Mouse (Mus musculus): Measurements from ENCODE around the gene Igfbp7. TPM values are rescaled to one million over a fixed set of nuclear protein-coding genes. Genes with fewer than 3 reads are reported as not detected.

The Igfbp7 gene
- polyA plus RNA-seq, 1 experiment from 2014 or later, result 35.3 TPM

DNA sequence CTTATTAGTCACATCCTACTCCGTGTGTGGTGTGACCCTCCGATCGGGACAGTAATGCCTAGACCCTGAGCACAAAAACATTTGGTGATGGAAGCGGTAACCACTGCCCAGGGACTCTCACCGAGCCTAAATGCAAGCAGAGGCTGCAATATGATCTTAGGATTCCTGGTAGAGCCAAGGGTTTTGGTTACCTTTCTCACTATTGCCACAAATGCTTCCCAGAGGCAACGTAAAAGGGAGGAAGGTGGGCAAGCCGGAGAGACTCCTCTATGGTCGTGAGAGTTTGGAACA is 20.5 kb downstream of the Igfbp7 start:
- WGBS (ENCODE audit: insufficient replicate concordance), result 71% methylated on average over 8 of the region's 8 CpGs
- peaks cover 15% of the 10 kb centered on the region for H3K4me1 ChIP-seq (ENCODE audit: control insufficient read depth, insufficient read depth, low read length)
- no peak overlapping the region for H3K4me3 ChIP-seq (ENCODE audit: low read depth, low read length)
- no peak overlapping the region for H3K4me2 ChIP-seq
- H3K27me3 ChIP-seq (ENCODE audit: control insufficient read depth, insufficient read depth, low read length), result no peaks in the 10 kb centered on the region
- no peak overlapping the region for H3K27ac ChIP-seq (ENCODE audit: low read depth, low read length)
- H3K36me3 ChIP-seq (ENCODE audit: control insufficient read depth, insufficient read depth, low read length), result no peaks in the 10 kb centered on the region
- H3K9ac ChIP-seq (ENCODE audit: low read depth, low read length), result no peak overlapping the region
- no peak; the same call in 1 of the 2 replicates for ATAC-seq (replicated peaks; ENCODE audit: insufficient number of reproducible peaks, low FRiP score, low TSS enrichment)
- no peaks in the 10 kb centered on the region for H3K9me3 ChIP-seq (replicated peaks; ENCODE audit: control insufficient read depth, low read length)

DNA sequence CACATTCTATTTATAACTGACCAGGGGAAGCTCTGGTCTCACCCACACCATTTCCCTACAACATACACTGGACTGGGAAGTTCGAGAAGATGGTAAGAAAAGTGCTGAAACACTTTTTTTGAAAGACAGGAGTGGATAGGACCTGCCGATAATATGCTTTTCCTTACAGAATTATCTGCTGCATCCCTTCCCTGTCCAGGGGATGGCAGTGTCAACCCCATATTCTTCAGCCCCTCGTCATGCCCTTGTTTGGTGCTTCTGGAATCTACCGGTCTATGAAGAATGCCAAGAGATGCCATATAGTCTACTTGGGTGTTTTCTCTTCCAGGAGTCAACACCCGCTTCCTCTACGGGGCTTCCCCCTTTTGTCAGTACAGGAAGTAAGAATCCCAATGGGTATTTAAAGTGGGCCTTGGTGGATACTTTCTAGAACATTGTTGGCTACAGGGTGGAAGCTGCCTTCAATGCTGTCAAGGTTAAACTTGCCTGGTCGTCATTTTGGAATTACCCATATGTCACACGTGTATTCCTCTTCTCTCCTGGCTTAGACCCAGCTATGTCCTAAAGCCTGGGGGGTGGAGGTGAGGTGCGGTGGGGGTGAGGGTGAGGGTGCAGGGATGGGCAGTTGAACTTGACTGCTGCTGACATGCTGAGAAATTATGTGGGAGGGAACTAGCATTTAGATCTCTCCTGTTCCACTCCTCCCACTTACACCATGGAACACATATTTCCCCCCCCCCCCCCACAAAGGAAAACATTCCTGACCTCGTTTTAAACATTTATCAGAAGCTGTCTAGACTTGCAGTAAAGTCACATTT is 21.0 kb downstream of the Igfbp7 start:
- Histone ChIP-seq H3K4me1 (ENCODE audit: control insufficient read depth, insufficient read depth, low read length) (peaks cover 15% of the 10 kb centered on the region), H3K9me3 (replicated peaks; ENCODE audit: control insufficient read depth, low read length) (no peaks in the 10 kb centered on the region), H3K4me3 (ENCODE audit: low read depth, low read length) (no peak overlapping the region), H3K36me3 (ENCODE audit: control insufficient read depth, insufficient read depth, low read length) (no peaks in the 10 kb centered on the region), H3K27me3 (ENCODE audit: control insufficient read depth, insufficient read depth, low read length) (no peaks in the 10 kb centered on the region), H3K27ac (ENCODE audit: low read depth, low read length) (no peak overlapping the region), H3K4me2 (no peak overlapping the region), H3K9ac (ENCODE audit: low read depth, low read length) (no peak overlapping the region)
- 63% methylated on average over 10 of the region's 10 CpGs for WGBS (ENCODE audit: insufficient replicate concordance)
- ATAC-seq (replicated peaks; ENCODE audit: insufficient number of reproducible peaks, low FRiP score, low TSS enrichment), result no peak; the same call in 1 of the 2 replicates

DNA sequence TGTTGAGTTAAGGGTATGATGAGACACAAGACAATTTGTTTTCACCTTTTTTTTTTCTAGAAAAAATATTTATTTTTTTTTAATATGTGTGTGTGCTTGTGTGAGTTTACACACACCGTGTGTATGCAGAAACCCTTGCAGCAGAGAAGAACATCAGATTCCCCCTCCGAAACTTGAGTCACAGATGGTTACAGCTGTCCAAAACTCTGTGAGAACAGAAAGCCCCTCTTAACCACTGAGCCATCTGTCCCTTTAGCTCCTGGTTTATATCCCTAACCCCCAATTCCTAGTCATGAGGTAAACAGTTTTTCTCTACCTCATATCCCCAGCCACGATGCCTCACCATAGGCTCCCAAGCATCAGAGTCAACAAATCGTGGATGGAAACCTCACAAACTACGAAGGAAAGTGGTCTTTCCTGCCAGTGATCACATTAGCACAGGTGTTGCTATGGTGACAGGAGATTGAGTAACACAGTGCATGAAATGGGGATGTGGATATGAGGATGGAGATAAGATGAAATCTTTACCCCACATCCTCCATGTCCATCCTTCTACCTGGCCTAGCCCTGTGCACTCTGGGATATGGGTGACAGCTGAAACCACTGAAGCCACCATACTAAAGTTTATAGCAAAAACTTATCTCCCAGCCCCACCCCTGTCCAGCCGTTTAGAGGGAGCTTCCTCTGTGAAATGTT is 21.8 kb downstream of the Igfbp7 start:
- 68% methylated on average over 6 of the region's 6 CpGs for WGBS (ENCODE audit: insufficient replicate concordance)
- H3K36me3 ChIP-seq (ENCODE audit: control insufficient read depth, insufficient read depth, low read length), result no peaks in the 10 kb centered on the region
- no peak overlapping the region for H3K27ac ChIP-seq (ENCODE audit: low read depth, low read length)
- H3K9me3 ChIP-seq (replicated peaks; ENCODE audit: control insufficient read depth, low read length), result no peaks in the 10 kb centered on the region
- H3K27me3 ChIP-seq (ENCODE audit: control insufficient read depth, insufficient read depth, low read length), result no peaks in the 10 kb centered on the region
- no peak overlapping the region for H3K4me3 ChIP-seq (ENCODE audit: low read depth, low read length)
- no peak overlapping the region for H3K9ac ChIP-seq (ENCODE audit: low read depth, low read length)
- H3K4me2 ChIP-seq, result no peak overlapping the region
- peaks cover 15% of the 10 kb centered on the region for H3K4me1 ChIP-seq (ENCODE audit: control insufficient read depth, insufficient read depth, low read length)
- no peak for ATAC-seq (replicated peaks; ENCODE audit: insufficient number of reproducible peaks, low FRiP score, low TSS enrichment)

DNA sequence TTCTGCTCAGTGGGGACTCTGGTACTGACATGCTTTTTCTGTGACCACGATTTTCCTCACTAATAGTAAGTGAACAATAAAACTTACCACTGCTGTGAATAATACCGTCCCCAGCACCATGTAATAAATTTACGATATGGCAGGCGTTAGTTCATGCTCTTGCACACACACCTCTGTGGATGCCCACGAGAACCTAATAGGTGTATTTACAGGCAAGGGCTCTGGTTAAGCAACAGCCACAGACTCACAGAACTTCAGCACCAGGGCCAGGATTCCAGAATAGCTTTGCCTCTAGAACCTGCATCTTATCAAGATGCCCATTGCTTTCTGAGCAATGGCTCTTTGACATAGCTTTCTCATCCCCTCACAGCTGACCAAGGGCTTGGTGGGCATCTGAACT is 22.6 kb downstream of the Igfbp7 start:
- ATAC-seq (replicated peaks; ENCODE audit: insufficient number of reproducible peaks, low FRiP score, low TSS enrichment), result no peak
- Histone ChIP-seq H3K4me1 (ENCODE audit: control insufficient read depth, insufficient read depth, low read length) (peaks cover 15% of the 10 kb centered on the region), H3K27me3 (ENCODE audit: control insufficient read depth, insufficient read depth, low read length) (no peaks in the 10 kb centered on the region), H3K9ac (ENCODE audit: low read depth, low read length) (no peak overlapping the region), H3K9me3 (replicated peaks; ENCODE audit: control insufficient read depth, low read length) (no peaks in the 10 kb centered on the region), H3K4me2 (no peak overlapping the region), H3K4me3 (ENCODE audit: low read depth, low read length) (no peak overlapping the region), H3K27ac (ENCODE audit: low read depth, low read length) (no peak overlapping the region), H3K36me3 (ENCODE audit: control insufficient read depth, insufficient read depth, low read length) (no peaks in the 10 kb centered on the region)
- 88% methylated on average over 5 of the region's 5 CpGs for WGBS (ENCODE audit: insufficient replicate concordance)

DNA sequence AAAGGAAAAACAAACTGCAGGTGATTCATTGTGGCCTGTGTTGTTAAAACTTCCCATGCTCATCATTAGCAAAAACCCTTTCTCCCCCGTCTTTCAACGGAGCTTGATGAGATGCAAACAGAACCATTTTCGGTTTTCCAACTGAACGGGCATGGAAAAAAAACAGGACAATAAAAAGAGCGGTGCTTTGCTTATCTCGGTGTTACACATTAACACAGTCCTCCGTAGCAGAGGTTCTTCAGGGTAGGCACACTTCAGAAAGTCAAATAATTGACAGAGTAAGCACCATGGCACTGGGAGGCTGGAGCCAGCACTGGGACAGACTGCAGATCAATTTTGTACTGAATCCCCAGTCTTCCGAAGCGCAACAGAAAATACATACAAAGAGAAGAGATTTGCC is 23.1 kb downstream of the Igfbp7 start:
- no peak for ATAC-seq (replicated peaks; ENCODE audit: insufficient number of reproducible peaks, low FRiP score, low TSS enrichment)
- no peak overlapping the region for H3K9ac ChIP-seq (ENCODE audit: low read depth, low read length)
- no peak overlapping the region for H3K4me3 ChIP-seq (ENCODE audit: low read depth, low read length)
- H3K27ac ChIP-seq (ENCODE audit: low read depth, low read length), result no peak overlapping the region
- H3K4me2 ChIP-seq, result no peak overlapping the region
- H3K27me3 ChIP-seq (ENCODE audit: control insufficient read depth, insufficient read depth, low read length), result no peaks in the 10 kb centered on the region
- WGBS (ENCODE audit: insufficient replicate concordance), result 75% methylated on average over 9 of the region's 9 CpGs
- H3K36me3 ChIP-seq (ENCODE audit: control insufficient read depth, insufficient read depth, low read length), result no peaks in the 10 kb centered on the region
- H3K9me3 ChIP-seq (replicated peaks; ENCODE audit: control insufficient read depth, low read length), result no peaks in the 10 kb centered on the region
- H3K4me1 ChIP-seq (ENCODE audit: control insufficient read depth, insufficient read depth, low read length), result peaks cover 15% of the 10 kb centered on the region

- H3K4me2 ChIP-seq, result no peak overlapping the region
- WGBS (ENCODE audit: insufficient replicate concordance), result 80% methylated on average over 5 of the region's 5 CpGs
- no peak for ATAC-seq (replicated peaks; ENCODE audit: insufficient number of reproducible peaks, low FRiP score, low TSS enrichment)
Observed at GRCm38 (mm10) chr5:77383799-77384554, 23.9 kb downstream of the Igfbp7 start.

DNA sequence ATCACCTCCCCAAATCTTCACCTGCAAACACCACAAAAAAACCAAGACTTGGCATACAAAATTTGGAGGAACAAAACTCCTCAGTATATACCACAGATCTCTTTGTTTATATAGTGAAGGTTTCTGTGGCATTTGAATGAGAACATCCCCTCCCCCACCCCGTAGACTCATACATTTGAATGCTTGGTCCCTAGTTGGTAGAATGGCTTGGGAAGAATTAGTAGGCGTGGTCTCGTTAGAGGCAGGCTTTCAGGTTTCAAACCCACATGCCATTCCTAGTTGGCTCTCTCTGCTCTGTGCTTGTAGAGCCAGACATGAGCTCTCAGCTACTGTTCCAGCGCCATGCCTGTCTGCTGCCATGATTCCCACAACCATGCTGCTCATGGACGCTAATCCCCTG is 26.2 kb downstream of the Igfbp7 start:
- Histone ChIP-seq H3K36me3 (ENCODE audit: control insufficient read depth, insufficient read depth, low read length) (no peaks in the 10 kb centered on the region), H3K4me3 (ENCODE audit: low read depth, low read length) (no peak overlapping the region), H3K27ac (ENCODE audit: low read depth, low read length) (no peak overlapping the region), H3K27me3 (ENCODE audit: control insufficient read depth, insufficient read depth, low read length) (no peaks in the 10 kb centered on the region), H3K9me3 (replicated peaks; ENCODE audit: control insufficient read depth, low read length) (no peaks in the 10 kb centered on the region), H3K4me2 (no peak overlapping the region), H3K9ac (ENCODE audit: low read depth, low read length) (no peak overlapping the region), H3K4me1 (ENCODE audit: control insufficient read depth, insufficient read depth, low read length) (peaks cover 11% of the 10 kb centered on the region)
- no peak for ATAC-seq (replicated peaks; ENCODE audit: insufficient number of reproducible peaks, low FRiP score, low TSS enrichment)
- 84% methylated on average over 5 of the region's 5 CpGs for WGBS (ENCODE audit: insufficient replicate concordance)

More at GRCm38 (mm10) chr5:77383799-77384554, 23.9 kb downstream of the Igfbp7 start:
- Histone ChIP-seq H3K27ac (ENCODE audit: low read depth, low read length) (no peak overlapping the region), H3K36me3 (ENCODE audit: control insufficient read depth, insufficient read depth, low read length) (no peaks in the 10 kb centered on the region), H3K27me3 (ENCODE audit: control insufficient read depth, insufficient read depth, low read length) (no peaks in the 10 kb centered on the region), H3K4me1 (ENCODE audit: control insufficient read depth, insufficient read depth, low read length) (peaks cover 15% of the 10 kb centered on the region), H3K4me3 (ENCODE audit: low read depth, low read length) (no peak overlapping the region), H3K9me3 (replicated peaks; ENCODE audit: control insufficient read depth, low read length) (no peaks in the 10 kb centered on the region), H3K9ac (ENCODE audit: low read depth, low read length) (no peak overlapping the region)

DNA sequence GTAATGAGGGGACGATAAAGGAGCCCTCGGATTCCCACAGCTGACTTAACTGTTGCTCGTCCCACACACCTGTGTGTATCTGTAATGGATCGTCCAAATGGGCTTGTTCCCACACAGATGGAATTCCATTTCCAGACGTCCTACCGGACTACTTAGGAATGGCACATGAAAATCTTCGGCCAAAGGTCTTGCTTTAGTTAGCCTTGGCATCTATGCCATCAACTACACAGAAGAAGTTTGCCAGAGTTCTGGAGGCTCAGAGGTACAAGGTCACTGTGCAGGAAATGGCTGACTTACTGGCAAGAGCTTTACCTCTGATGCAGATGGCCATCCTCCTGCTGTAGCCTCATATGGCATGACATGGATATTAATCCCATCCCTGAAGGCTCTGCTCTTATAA is 26.6 kb downstream of the Igfbp7 start:
- no peak overlapping the region for H3K9ac ChIP-seq (ENCODE audit: low read depth, low read length)
- no peak overlapping the region for H3K4me2 ChIP-seq
- H3K27me3 ChIP-seq (ENCODE audit: control insufficient read depth, insufficient read depth, low read length), result no peaks in the 10 kb centered on the region
- H3K9me3 ChIP-seq (replicated peaks; ENCODE audit: control insufficient read depth, low read length), result no peaks in the 10 kb centered on the region
- 77% methylated on average over 7 of the region's 7 CpGs for WGBS (ENCODE audit: insufficient replicate concordance)
- no peak for ATAC-seq (replicated peaks; ENCODE audit: insufficient number of reproducible peaks, low FRiP score, low TSS enrichment)
- no peak overlapping the region for H3K27ac ChIP-seq (ENCODE audit: low read depth, low read length)
- H3K4me3 ChIP-seq (ENCODE audit: low read depth, low read length), result no peak overlapping the region
- H3K4me1 ChIP-seq (ENCODE audit: control insufficient read depth, insufficient read depth, low read length), result peaks cover 7% of the 10 kb centered on the region
- H3K36me3 ChIP-seq (ENCODE audit: control insufficient read depth, insufficient read depth, low read length), result no peaks in the 10 kb centered on the region
